Mouse (Mus musculus) liver, postnatal 0 days (tissue): ENCODE results near the gene Rmnd5a. TPM values are rescaled to one million over a fixed set of nuclear protein-coding genes. Genes with fewer than 3 reads are reported as not detected.

Experiments used
- ATAC-seq: fragments of 200-750 bp; cut with Nextera tagmentation; 2 replicates; pipeline ENCODE4 v1.8.0; 2017; ENCODE audit warnings: mild to moderate bottlenecking, moderate library complexity
- DNase-seq: peaks from one replicate; pipeline ENCODE4 v3.0.0-alpha.2; 2016
- H3K27ac ChIP-seq: fragments of 300-500 bp; sonication (generic); 2 replicates; pipeline ENCODE4 v1.5.1; 2014; ENCODE audit warnings: antibody characterized with exemption, moderate library complexity, mild to moderate bottlenecking, low read depth
- H3K27me3 ChIP-seq: fragments of 300-500 bp; sonication (generic); 2 replicates; pipeline ENCODE4 v1.6.1; 2014; ENCODE audit warnings: low read length, control low read depth, mixed read lengths; ENCODE audit not compliant: insufficient read depth
- H3K36me3 ChIP-seq: fragments of 300-500 bp; sonication (generic); replicated peaks from 2 replicates; pipeline ENCODE4 v1.6.1; 2014; ENCODE audit warnings: mild to moderate bottlenecking, control low read depth, low read length, moderate library complexity, mixed read lengths; ENCODE audit not compliant: insufficient read depth
- H3K4me1 ChIP-seq: fragments of 300-500 bp; sonication (generic); 2 replicates; pipeline ENCODE4 v1.6.1; 2014; ENCODE audit warnings: antibody characterized with exemption, mild to moderate bottlenecking, control low read depth; ENCODE audit not compliant: insufficient read depth
- H3K4me2 ChIP-seq: fragments of 300-500 bp; sonication (generic); 2 replicates; pipeline ENCODE4 v1.6.1; 2014; ENCODE audit warnings: low read depth, mild to moderate bottlenecking, low read length, moderate library complexity, mixed read lengths
- H3K4me3 ChIP-seq: fragments of 300-500 bp; sonication (generic); 2 replicates; pipeline ENCODE4 v1.5.1; 2014; ENCODE audit warnings: low read depth, low read length
- H3K9ac ChIP-seq: fragments of 300-500 bp; sonication (generic); replicated peaks from 2 replicates; pipeline ENCODE4 v1.6.1; 2014; ENCODE audit warnings: mild to moderate bottlenecking, moderate library complexity
- H3K9me3 ChIP-seq: fragments of 300-500 bp; sonication (generic); 2 replicates; pipeline ENCODE4 v1.6.1; 2016; ENCODE audit warnings: mild to moderate bottlenecking, control low read depth, low read length, mixed read lengths
- CTCF ChIP-seq: sonication (generic); IDR thresholded peaks from 2 replicates; pipeline ENCODE4 v1.5.1; 2016; ENCODE audit warnings: antibody characterized with exemption, low read depth
- EP300 ChIP-seq: IDR thresholded peaks from 2 replicates; pipeline ENCODE4 v1.6.1; 2016; ENCODE audit warnings: antibody characterized with exemption, low read depth, mild to moderate bottlenecking
- WGBS: fragments of 180-500 bp; shearing (Covaris S2); extraction: QIAGEN DNeasy Blood & Tissue Kit; methylation state at CpG from one replicate; pipeline ENCODE4 v1.1.7; 2014; ENCODE audit not compliant: insufficient replicate concordance; 5-methylcytosine and 5-hydroxymethylcytosine counted together
- polyA plus RNA-seq: library from polyadenylated mRNA; unstranded; fragments of >200 nt; fragmentation: Nextera tagmentation; extraction: Ambion mirVana; gene quantifications from 2 replicates; pipeline ENCODE4 v1.2.1, GENCODE M21; 2015

Gene Rmnd5a
- polyA plus RNA-seq, 1 experiment from 2014 or later, result 6.3 TPM

DNA sequence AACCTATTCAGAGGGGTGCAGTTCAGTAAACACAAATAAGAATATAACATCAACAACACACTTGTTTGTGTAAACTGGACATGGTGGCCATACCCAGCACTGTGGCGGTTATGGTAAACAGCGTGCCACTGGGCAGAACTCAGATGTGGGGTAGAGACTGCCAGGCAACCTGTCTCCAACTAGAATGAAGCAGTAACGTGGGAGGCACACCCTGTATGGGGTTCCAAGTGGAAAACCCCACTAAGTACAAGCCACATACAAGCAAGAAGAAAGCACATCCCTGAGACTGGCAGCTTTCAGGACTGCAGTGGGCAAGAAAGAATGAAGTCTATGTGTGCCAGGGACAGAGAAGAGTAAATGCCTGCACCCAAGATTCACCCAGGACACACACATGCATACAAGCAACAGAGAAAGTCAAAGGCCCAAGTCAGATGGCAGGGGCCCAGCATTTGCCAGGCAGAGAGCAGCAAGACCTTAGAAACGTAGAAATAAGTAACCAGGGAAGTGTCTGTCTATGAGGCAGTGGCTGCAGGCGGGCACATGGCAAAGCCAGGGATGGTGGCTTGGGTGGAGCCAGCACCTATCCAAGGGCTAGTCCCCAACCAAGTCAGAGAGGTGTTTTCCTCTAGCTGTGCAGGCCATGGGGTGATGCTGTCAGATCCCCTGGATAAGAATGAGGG, 68.3 kb downstream of the Rmnd5a start:
- Histone ChIP-seq H3K36me3 (no peaks in the 10 kb centered on the region), H3K9me3 (no peaks in the 10 kb centered on the region), H3K4me3 (no peak overlapping the region), H3K27me3 (no peaks in the 10 kb centered on the region), H3K27ac (no peak overlapping the region), H3K9ac (no peak overlapping the region), H3K4me2 (no peak overlapping the region), H3K4me1 (no peaks in the 10 kb centered on the region)
- DNase-seq, result no peak
- 78% methylated on average over 5 of the region's 5 CpGs for WGBS
- ATAC-seq, result no peak
- no peak for TF ChIP-seq CTCF
- no peak for TF ChIP-seq EP300

DNA sequence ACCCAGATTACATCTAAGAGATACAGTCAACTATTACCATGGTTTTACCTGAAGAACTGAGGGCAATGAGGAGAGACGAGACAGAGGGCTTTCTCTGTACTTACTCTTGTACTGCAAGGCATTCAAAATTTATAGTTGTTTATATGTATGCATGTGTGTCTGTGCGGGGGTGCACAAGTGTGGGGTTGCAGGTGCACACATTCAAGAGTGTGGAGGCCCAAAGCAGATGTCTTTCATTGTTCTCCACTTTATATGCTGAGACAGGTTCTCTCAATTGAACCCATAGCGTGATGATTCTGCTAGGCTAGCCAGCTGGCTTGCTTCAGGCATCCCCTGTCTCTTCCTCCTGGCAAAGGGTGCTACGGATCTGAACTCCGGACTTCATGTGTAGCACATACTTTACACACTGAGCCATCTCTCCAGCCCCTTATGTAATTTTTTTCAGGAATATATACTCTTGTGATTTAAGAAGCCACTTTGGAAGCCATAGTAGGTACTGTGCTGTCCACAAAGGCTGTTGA, 69.3 kb downstream of the Rmnd5a start:
- Histone ChIP-seq H3K36me3 (no peaks in the 10 kb centered on the region), H3K4me1 (no peaks in the 10 kb centered on the region), H3K4me3 (no peak overlapping the region), H3K9ac (no peak overlapping the region), H3K27ac (no peak overlapping the region), H3K9me3 (no peaks in the 10 kb centered on the region), H3K27me3 (no peaks in the 10 kb centered on the region), H3K4me2 (no peak overlapping the region)
- ATAC-seq (no peak), DNase-seq (no peak)
- WGBS, result 77% methylated on average over 5 of the region's 5 CpGs
- no peak for TF ChIP-seq CTCF
- TF ChIP-seq EP300, result no peak

DNA sequence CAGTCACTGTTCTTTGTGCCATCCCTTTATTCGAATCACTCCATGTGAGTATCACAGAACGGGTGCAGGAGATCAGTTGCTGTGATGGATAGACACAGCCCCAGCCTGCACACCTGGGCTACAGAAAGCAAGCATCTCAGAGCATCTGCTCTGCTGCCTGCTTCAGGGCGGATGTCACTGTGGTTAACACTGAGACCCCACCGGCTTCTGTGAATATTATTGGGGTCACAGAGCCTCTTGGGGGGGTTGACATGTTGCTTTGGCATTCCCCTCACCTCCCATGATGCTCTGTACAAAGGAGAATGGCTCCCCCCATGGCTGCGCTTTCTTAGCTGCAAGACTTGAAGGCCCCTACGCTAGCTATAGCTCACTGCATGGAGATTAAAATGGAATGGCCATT, 71.0 kb downstream of the Rmnd5a start:
- no peak for DNase-seq
- no peak overlapping the region for H3K9ac ChIP-seq
- H3K4me2 ChIP-seq, result no peak overlapping the region
- no peaks in the 10 kb centered on the region for H3K4me1 ChIP-seq
- H3K4me3 ChIP-seq, result no peak overlapping the region
- no peaks in the 10 kb centered on the region for H3K27me3 ChIP-seq
- ATAC-seq, result no peak
- no peaks in the 10 kb centered on the region for H3K36me3 ChIP-seq
- no peaks in the 10 kb centered on the region for H3K9me3 ChIP-seq
- WGBS, result 76% methylated on average over 6 of the region's 6 CpGs
- H3K27ac ChIP-seq, result no peak overlapping the region
- TF ChIP-seq EP300 (no peak), CTCF (no peak)

- H3K9ac ChIP-seq, result no peak overlapping the region
- no peak overlapping the region for H3K27ac ChIP-seq
- no peaks in the 10 kb centered on the region for H3K36me3 ChIP-seq
- DNase-seq (no peak), ATAC-seq (no peak)
- H3K4me2 ChIP-seq, result no peak overlapping the region
- WGBS, result 72% methylated on average over 2 of the region's 2 CpGs
- H3K4me1 ChIP-seq, result no peaks in the 10 kb centered on the region
- TF ChIP-seq EP300 (no peak), CTCF (no peak)
- H3K4me3 ChIP-seq, result no peak overlapping the region
- no peaks in the 10 kb centered on the region for H3K9me3 ChIP-seq
- no peaks in the 10 kb centered on the region for H3K27me3 ChIP-seq
These were observed 76.4 kb downstream of the Rmnd5a start for GRCm38 (mm10) chr6:71363995-71364394.

DNA sequence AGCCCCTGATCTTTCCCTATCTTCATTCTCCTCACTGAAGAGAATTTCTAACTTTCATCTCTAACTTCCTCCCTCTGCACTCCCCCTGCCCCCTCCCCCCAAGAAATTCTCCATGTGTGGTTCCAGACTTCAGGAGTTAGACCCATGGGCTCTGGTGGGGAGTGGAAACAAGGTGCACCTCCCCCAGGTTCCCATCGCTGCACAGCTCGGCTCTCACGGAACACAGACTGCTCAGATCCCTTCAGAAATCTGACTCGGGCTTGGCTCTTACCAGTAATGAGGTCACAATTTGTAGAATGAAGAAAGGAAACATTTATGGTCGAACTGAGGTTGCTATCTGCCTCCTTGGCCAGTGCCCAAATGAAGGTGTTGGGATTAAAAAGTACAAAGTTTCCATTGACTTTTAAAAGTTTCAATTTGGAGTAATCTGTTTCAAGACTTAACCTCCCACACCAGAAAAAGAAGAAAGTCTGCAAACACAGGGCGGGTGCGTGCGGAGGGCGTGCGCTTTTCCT, 79.2 kb downstream of the Rmnd5a start:
- TF ChIP-seq CTCF (no peak), EP300 (no peak)
- H3K4me1 ChIP-seq, result no peaks in the 10 kb centered on the region
- H3K4me3 ChIP-seq, result no peak overlapping the region
- ATAC-seq (no peak), DNase-seq (no peak)
- 72% methylated on average over 10 of the region's 10 CpGs for WGBS
- no peak overlapping the region for H3K4me2 ChIP-seq
- no peaks in the 10 kb centered on the region for H3K9me3 ChIP-seq
- H3K9ac ChIP-seq, result no peak overlapping the region
- H3K36me3 ChIP-seq, result no peaks in the 10 kb centered on the region
- no peak overlapping the region for H3K27ac ChIP-seq
- no peaks in the 10 kb centered on the region for H3K27me3 ChIP-seq

DNA sequence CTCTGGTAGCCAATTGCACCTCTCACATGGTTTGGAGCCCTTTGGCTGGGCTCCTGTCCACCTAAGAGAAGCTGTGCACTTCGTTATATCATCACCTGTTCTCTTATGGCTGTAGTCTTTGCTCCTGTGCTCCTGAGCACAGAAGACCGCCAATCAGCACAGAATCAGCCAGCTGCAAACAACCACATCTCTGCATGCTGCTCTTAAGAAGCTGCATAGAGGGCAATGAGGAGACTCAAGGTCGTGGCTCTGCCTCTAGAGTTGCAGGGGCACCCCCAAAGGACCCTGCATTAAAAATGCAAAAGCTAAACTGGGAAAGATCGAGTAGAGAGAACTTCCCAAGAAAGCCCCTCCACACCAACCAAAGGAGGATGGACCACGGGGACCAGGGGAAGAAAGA, 79.7 kb downstream of the Rmnd5a start:
- no peaks in the 10 kb centered on the region for H3K4me1 ChIP-seq
- no peaks in the 10 kb centered on the region for H3K9me3 ChIP-seq
- H3K9ac ChIP-seq, result no peak overlapping the region
- H3K27ac ChIP-seq, result no peak overlapping the region
- DNase-seq (no peak), ATAC-seq (no peak)
- H3K27me3 ChIP-seq, result no peaks in the 10 kb centered on the region
- no peak overlapping the region for H3K4me2 ChIP-seq
- no peak overlapping the region for H3K4me3 ChIP-seq
- TF ChIP-seq EP300 (no peak), CTCF (no peak)
- WGBS, result 52% methylated on average over 5 of the region's 5 CpGs
- no peaks in the 10 kb centered on the region for H3K36me3 ChIP-seq
